Mouse (Mus musculus) CH12.LX (cell line): Measurements from ENCODE around the gene Ston2. TPM values are rescaled to one million over a fixed set of nuclear protein-coding genes. Genes with fewer than 3 reads are reported as not detected.

ENCODE experiments used
- DNase-seq: peaks from one replicate; pipeline ENCODE4 v3.0.0-alpha.2; 2013; ENCODE audit errors: extremely low read depth
- H3K27ac ChIP-seq: 2 replicates; pipeline ENCODE4 v1.5.1; 2012; ENCODE audit warnings: low read depth, mild to moderate bottlenecking, control low read depth, moderate library complexity; ENCODE audit not compliant: insufficient read depth
- H3K27me3 ChIP-seq: replicated peaks from 2 replicates; pipeline ENCODE3; 2012; ENCODE audit warnings: inconsistent platforms
- H3K36me3 ChIP-seq, 2 experiments: replicated peaks in 1 of 2; 2 replicates each; pipeline versions ENCODE3 to v1.6.1; 2012; ENCODE audit warnings: inconsistent platforms in 1 of 2, low read length in 1 of 2, mild to moderate bottlenecking in 1 of 2, mixed read lengths in 1 of 2, moderate library complexity in 1 of 2; ENCODE audit not compliant: control insufficient read depth in 1 of 2, insufficient read depth in 1 of 2
- H3K4me1 ChIP-seq, 2 experiments: 2 replicates each; pipeline ENCODE4 v1.6.1; 2012; ENCODE audit warnings: inconsistent platforms in 1 of 2, moderate library complexity in 1 of 2; ENCODE audit not compliant: insufficient read depth in 2 of 2, control insufficient read depth in 1 of 2
- H3K4me2 ChIP-seq: 2 replicates; pipeline ENCODE4 v1.6.1; 2012; ENCODE audit warnings: low read depth, mild to moderate bottlenecking, control low read depth; ENCODE audit not compliant: poor library complexity, insufficient read depth, severe bottlenecking
- H3K4me3 ChIP-seq, 3 experiments: fragments of 150-350 bp in 1 of 3; sonication (generic) in 1 of 3; replicated peaks in 1 of 3; 2 replicates each; pipeline versions ENCODE3 to v1.5.1; 2011 to 2012; ENCODE audit warnings: low read depth in 2 of 3, low read length in 2 of 3, mild to moderate bottlenecking in 2 of 3, moderate library complexity in 2 of 3, control low read depth in 1 of 3, improper control_type of control experiment in 1 of 3, inconsistent platforms in 1 of 3, mixed read lengths in 1 of 3; ENCODE audit not compliant: poor library complexity in 1 of 3
- H3K79me2 ChIP-seq: replicated peaks from 2 replicates; pipeline ENCODE4 v1.6.1; 2012; ENCODE audit warnings: mild to moderate bottlenecking, moderate library complexity; ENCODE audit not compliant: control insufficient read depth, poor library complexity, insufficient read depth, severe bottlenecking; ENCODE audit errors: extremely low read depth
- H3K9ac ChIP-seq: 2 replicates; pipeline ENCODE4 v1.6.1; 2012; ENCODE audit warnings: low read depth, mild to moderate bottlenecking, control low read depth, moderate library complexity; ENCODE audit not compliant: insufficient read depth
- H3K9me3 ChIP-seq: replicated peaks from 2 replicates; pipeline ENCODE3; 2012; ENCODE audit warnings: low read length, inconsistent platforms, mixed read lengths
- BHLHE40 ChIP-seq: IDR thresholded peaks from 2 replicates; pipeline ENCODE4 v1.6.1; 2011; ENCODE audit warnings: mild to moderate bottlenecking, low read depth, low read length, improper control_type of control experiment
- E2F4 ChIP-seq: IDR thresholded peaks from 2 replicates; pipeline ENCODE4 v1.6.1; 2011; ENCODE audit warnings: low read depth, low read length, improper control_type of control experiment; ENCODE audit not compliant: insufficient replicate concordance
- EP300 ChIP-seq: IDR thresholded peaks from 2 replicates; pipeline ENCODE4 v1.6.1; 2011; ENCODE audit warnings: low read length, improper control_type of control experiment
- ETS1 ChIP-seq: conservative IDR thresholded peaks from 2 replicates; pipeline ENCODE4 v1.6.1; 2012; ENCODE audit warnings: low read depth, mild to moderate bottlenecking, inconsistent platforms, low read length, improper control_type of control experiment, moderate library complexity
- GABPA ChIP-seq: IDR thresholded peaks from 2 replicates; pipeline ENCODE4 v1.6.1; 2012; ENCODE audit warnings: low read depth, low read length, improper control_type of control experiment, inconsistent platforms; ENCODE audit not compliant: insufficient replicate concordance
- HCFC1 ChIP-seq: IDR thresholded peaks from 2 replicates; pipeline ENCODE4 v1.6.1; 2012; ENCODE audit warnings: low read depth, mild to moderate bottlenecking, inconsistent platforms, low read length, improper control_type of control experiment
- MAFK ChIP-seq: IDR thresholded peaks from 2 replicates; pipeline ENCODE4 v1.6.1; 2011; ENCODE audit warnings: low read length, improper control_type of control experiment; ENCODE audit not compliant: insufficient replicate concordance
- MAX ChIP-seq: IDR thresholded peaks from 2 replicates; pipeline ENCODE4 v1.6.1; 2011; ENCODE audit warnings: low read length, improper control_type of control experiment
- MEF2A ChIP-seq: IDR thresholded peaks from 2 replicates; pipeline ENCODE4 v1.6.1; 2014; ENCODE audit warnings: low read depth, mild to moderate bottlenecking, inconsistent platforms, low read length, improper control_type of control experiment, borderline replicate concordance
- MYC ChIP-seq: IDR thresholded peaks from 2 replicates; pipeline ENCODE4 v1.6.1; 2011; ENCODE audit warnings: low read depth, mild to moderate bottlenecking, improper control_type of control experiment, low read length
- NELFE ChIP-seq: IDR thresholded peaks from 2 replicates; pipeline ENCODE4 v1.6.1; 2011; ENCODE audit warnings: low read depth, low read length, improper control_type of control experiment
- PAX5 ChIP-seq: IDR thresholded peaks from 2 replicates; pipeline ENCODE4 v1.6.1; 2012; ENCODE audit warnings: low read length, inconsistent platforms, mixed read lengths
- POLR2A ChIP-seq: IDR thresholded peaks from 2 replicates; pipeline ENCODE4 v1.6.1; 2011; ENCODE audit warnings: low read depth, mild to moderate bottlenecking, improper control_type of control experiment, low read length
- POLR2AphosphoS2 ChIP-seq: IDR thresholded peaks from 2 replicates; pipeline ENCODE4 v1.6.1; 2011; ENCODE audit warnings: low read depth, low read length, improper control_type of control experiment
- SMC3 ChIP-seq: IDR thresholded peaks from 2 replicates; pipeline ENCODE4 v1.6.1; 2011; ENCODE audit warnings: low read depth, low read length, improper control_type of control experiment
- TCF12 ChIP-seq: IDR thresholded peaks from 2 replicates; pipeline ENCODE4 v1.6.1; 2014; ENCODE audit warnings: low read depth, mild to moderate bottlenecking, inconsistent platforms, low read length, improper control_type of control experiment
- USF1 ChIP-seq: IDR thresholded peaks from 2 replicates; pipeline ENCODE4 v1.6.1; 2014; ENCODE audit warnings: low read depth, mild to moderate bottlenecking, inconsistent platforms, low read length, improper control_type of control experiment
- dilution Hi-C: fragments of 300-500 bp; cut with MboI; formaldehyde crosslinking; loops from 2 replicates; pipeline ENCODE4 v1.14.3; 2020; ENCODE audit warnings: low sequenced_read_pairs; ENCODE audit not compliant: extremely low pct_unique_long_range_greater_than_20kb, extremely low pct_ligation_motif_present
- in situ Hi-C: fragments of 300-500 bp; cut with MboI; formaldehyde crosslinking; loops from 3 replicates; pipeline ENCODE4 v1.14.3; 2019; ENCODE audit warnings: low sequenced_read_pairs, low pct_ligation_motif_present, low pct_unique_long_range_greater_than_20kb, mixed read lengths
- polyA plus RNA-seq: library from polyadenylated mRNA; unstranded; fragments of >175 nt; gene quantifications from 2 replicates; pipeline ENCODE4 v1.2.1, GENCODE M21; 2012; ENCODE audit warnings: low read depth; ENCODE audit not compliant: insufficient read length
- total RNA-seq, 2 experiments: library from RNA; depleted of rRNA; stranded (reverse); fragments of 300-350 nt in 1 of 2; fragments of >200 nt in 1 of 2; gene quantifications; 2 replicates each; pipeline ENCODE4 v1.2.3; 2012 to 2014

The Ston2 gene
- total and polyA plus RNA-seq, 3 experiments, result 0.21 to 0.34 TPM; not detected in 1

GRCm38 (mm10) chr12:91645361-91646123 is 142.6 kb downstream of the Ston2 start:
- TF ChIP-seq E2F4 (no peak), POLR2AphosphoS2 (no peak), MAFK (no peak), NELFE (no peak)
- TF ChIP-seq, all 38 proteins: peak for 0
- Histone ChIP-seq H3K27me3 (no peaks in the 10 kb centered on the region), H3K36me3 (no peaks in the 10 kb centered on the region), H3K9ac (no peak overlapping the region), H3K4me1 (peaks cover 3 to 5% of the 10 kb centered on the region in 2 experiments; a peak in 2 of 4 replicates), H3K9me3 (no peaks in the 10 kb centered on the region), H3K4me2 (no peak overlapping the region), H3K4me3 (no peak overlapping the region), H3K79me2 (no peaks in the 10 kb centered on the region), H3K27ac (no peak overlapping the region)
- dilution Hi-C loops, result no loop called here
- no peak for DNase-seq
- in situ Hi-C loops, result loop anchor here (5.0 to 25.0 kb wide), 2 partner anchors 142 to 233 kb away; partner anchors contain the start of gene Ston2

- no peaks in the 10 kb centered on the region for H3K79me2 ChIP-seq
- in situ Hi-C loops, result loop anchor here (25.0 kb wide), 1 partner anchor 231 kb away; no protein-coding TSS in a partner anchor
- H3K4me1 ChIP-seq, result peaks cover 3 to 8% of the 10 kb centered on the region in 2 experiments; a peak in 3 of 4 replicates
- H3K4me2 ChIP-seq, result no peak overlapping the region
- no peak overlapping the region for H3K9ac ChIP-seq
- TF ChIP-seq MYC (no peak), SMC3 (no peak), ETS1 (no peak), HCFC1 (no peak), TCF12 (no peak), EP300 (no peak), GABPA (no peak), POLR2A (no peak), BHLHE40 (no peak), MAX (no peak), USF1 (no peak), NELFE (no peak), E2F4 (no peak), MEF2A (no peak), PAX5 (no peak)
- TF ChIP-seq, all 38 proteins: peak for 0
- H3K4me3 ChIP-seq, result no peak overlapping the region
- DNase-seq, result no peak
- dilution Hi-C loops, result no loop called here
- H3K36me3 ChIP-seq, result no peaks in the 10 kb centered on the region
- no peak overlapping the region for H3K27ac ChIP-seq
- no peaks in the 10 kb centered on the region for H3K9me3 ChIP-seq
- H3K27me3 ChIP-seq, result no peaks in the 10 kb centered on the region
These were observed 145.0 kb downstream of the Ston2 start for GRCm38 (mm10) chr12:91643221-91643620.
